Mouse (Mus musculus): Measurements from ENCODE around the gene S100a3. TPM values are rescaled to one million over a fixed set of nuclear protein-coding genes. Genes with fewer than 3 reads are reported as not detected.

The S100a3 gene
- 0.05 TPM in 1 of 2 replicates, not detected in the other for polyA plus RNA-seq (2012; rRNA removed)

GRCm38 (mm10) chr3:90560008-90560628 lies at the start of gene S100a3:
TSS of gene S100a3 (plus strand) at chr3:90560578.

GRCm38 (mm10) chr3:90513796-90514590 lies 46.4 kb upstream of the S100a3 start, which contains the start of the genes S100a1 and S100a13:
TSS of gene S100a1 (minus strand) at chr3:90514392.
TSS of gene S100a13 (plus strand) at chr3:90514435.

GRCm38 (mm10) chr3:90526580-90526979 lies 33.8 kb upstream of the S100a3 start, which contains the start of gene S100a14:
TSS of gene S100a14 (plus strand) at chr3:90526856.

GRCm38 (mm10) chr3:90537141-90537904 lies 23.1 kb upstream of the S100a3 start, which contains the start of gene S100a16:
TSS of gene S100a16 (plus strand) at chr3:90537254.

GRCm38 (mm10) chr3:90589947-90590346 lies 29.6 kb downstream of the S100a3 start, which contains the start of gene S100a2:
TSS of gene S100a2 (plus strand) at chr3:90590247.

GRCm38 (mm10) chr3:90601486-90602110 lies 41.2 kb downstream of the S100a3 start, which contains the start of gene Gm42674:
TSS of gene Gm42674 (plus strand) at chr3:90601904.

GRCm38 (mm10) chr3:90603623-90604022 lies 43.2 kb downstream of the S100a3 start, which contains the start of gene S100a4:
TSS of gene S100a4 (plus strand) at chr3:90603771.

GRCm38 (mm10) chr3:90608223-90608622 lies 47.8 kb downstream of the S100a3 start, which contains the start of gene S100a5:
TSS of gene S100a5 (plus strand) at chr3:90608523.

GRCm38 (mm10) chr3:90612728-90613291 lies 52.4 kb downstream of the S100a3 start, which contains the start of gene S100a6:
TSS of gene S100a6 (plus strand) at chr3:90612882.

Other genes starting within 250 kb of the S100a3 start
- gene Slc27a3, start 170.6 kb upstream of the S100a3 start, polyA plus RNA-seq (2012; rRNA removed), result 1.8 and 1.9 TPM in 2 replicates
- gene Ints3, start 127.0 kb upstream of the S100a3 start, polyA plus RNA-seq (2012; rRNA removed), result 11.3 and 13.6 TPM in 2 replicates
- 6.3 and 7.8 TPM in 2 replicates for gene Npr1, start 94.7 kb upstream of the S100a3 start, polyA plus RNA-seq (2012; rRNA removed)
- 37.2 and 42.0 TPM in 2 replicates for gene Ilf2, start 84.5 kb upstream of the S100a3 start, polyA plus RNA-seq (2012; rRNA removed)
- gene Snapin, start 69.5 kb upstream of the S100a3 start, polyA plus RNA-seq (2012; rRNA removed), result 8.8 and 10.6 TPM in 2 replicates
- gene Chtop, start 51.1 kb upstream of the S100a3 start, polyA plus RNA-seq (2012; rRNA removed), result 53.6 and 54.9 TPM in 2 replicates
- gene S100a1, start 46.2 kb upstream of the S100a3 start, polyA plus RNA-seq (2012; rRNA removed), result 15.4 and 16.1 TPM in 2 replicates
- gene S100a13, start 46.1 kb upstream of the S100a3 start, polyA plus RNA-seq (2012; rRNA removed), result 11.2 TPM in 2 replicates
- 0.31 TPM in 1 of 2 replicates, not detected in the other for gene S100a14, start 33.7 kb upstream of the S100a3 start, polyA plus RNA-seq (2012; rRNA removed)
- 13.0 and 13.2 TPM in 2 replicates for gene S100a16, start 23.3 kb upstream of the S100a3 start, polyA plus RNA-seq (2012; rRNA removed)
- not detected in 2 replicates for gene S100a2, start 29.7 kb downstream of the S100a3 start, polyA plus RNA-seq (2012; rRNA removed)
- gene Gm42674, start 41.3 kb downstream of the S100a3 start, polyA plus RNA-seq (2012; rRNA removed), result not detected in 2 replicates
- gene S100a4, start 43.2 kb downstream of the S100a3 start, polyA plus RNA-seq (2012; rRNA removed), result 1.9 and 3.1 TPM in 2 replicates
- not detected in 2 replicates for gene S100a5, start 47.9 kb downstream of the S100a3 start, polyA plus RNA-seq (2012; rRNA removed)
- 4.5 and 8.3 TPM in 2 replicates for gene S100a6, start 52.3 kb downstream of the S100a3 start, polyA plus RNA-seq (2012; rRNA removed)
- gene S100a7a, start 93.4 kb downstream of the S100a3 start, polyA plus RNA-seq (2012; rRNA removed), result 0.03 TPM in 1 of 2 replicates, not detected in the other
- gene S100a8, start 108.4 kb downstream of the S100a3 start, polyA plus RNA-seq (2012; rRNA removed), result 392 and 594 TPM in 2 replicates
- 408 and 596 TPM in 2 replicates for gene S100a9, start 135.1 kb downstream of the S100a3 start, polyA plus RNA-seq (2012; rRNA removed)
- gene Pglyrp4, start 166.3 kb downstream of the S100a3 start, polyA plus RNA-seq (2012; rRNA removed), result not detected in 2 replicates
- gene Gm5849, start 217.3 kb downstream of the S100a3 start, polyA plus RNA-seq (2012; rRNA removed), result not detected in 2 replicates

Data from liver, embryonic 14 days (tissue).